Mouse (Mus musculus): ENCODE data around the gene Plin4.
"Not testable (repeated sequence)": the region's sequence is repeated elsewhere in the genome, so short reads cannot be mapped to it uniquely, and the experiment has no call there.

DNA sequence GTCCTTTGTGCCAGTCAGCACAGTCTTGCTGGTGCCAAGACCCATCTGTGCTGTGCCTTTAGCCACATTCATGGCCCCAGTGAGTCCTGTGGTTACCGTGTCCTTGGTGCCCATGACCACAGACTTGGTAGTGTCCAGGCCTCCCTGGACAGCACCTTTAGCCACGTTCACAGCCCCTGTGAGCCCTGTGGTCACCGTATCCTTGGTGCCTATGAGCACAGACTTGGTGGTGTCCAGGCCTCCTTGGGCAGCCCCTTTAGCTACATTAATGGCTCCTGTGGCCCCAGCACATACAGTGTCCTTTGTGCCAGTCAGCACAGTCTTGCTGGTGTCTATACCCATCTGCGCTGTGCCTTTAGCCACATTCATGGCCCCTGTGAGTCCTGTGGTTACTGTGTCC is 3.2 kb downstream of the Plin4 start:
- not testable (repeated sequence) for TF ChIP-seq POLR2A (IDR thresholded peaks at IDR 0.05; ENCODE audit: low read depth, low read length); CTCF (IDR thresholded peaks at IDR 0.05; ENCODE audit: borderline replicate concordance, insufficient read depth, low read length)

All from embryonic fibroblast, embryonic 13.5 days (primary cell).